Mouse (Mus musculus): Measurements from ENCODE around the gene Npb. TPM values are rescaled to one million over a fixed set of nuclear protein-coding genes. Genes with fewer than 3 reads are reported as not detected.

The Npb gene
- polyA plus RNA-seq (2015; fragmentation: Illumina TruSeq; extraction: RNeasy Lipid Tissue Mini Kit (QIAGEN cat#74804); ENCODE audit: low read depth, low replicate concordance): not detected

GRCm38 (mm10) chr11:120608241-120609034 is at the start of gene Npb:
Npb (plus strand) TSS chr11:120608477.

GRCm38 (mm10) chr11:120572752-120573584 is 35.3 kb upstream of the Npb start, which contains the start of gene P4hb:
P4hb (minus strand) TSS chr11:120573253.

DNA sequence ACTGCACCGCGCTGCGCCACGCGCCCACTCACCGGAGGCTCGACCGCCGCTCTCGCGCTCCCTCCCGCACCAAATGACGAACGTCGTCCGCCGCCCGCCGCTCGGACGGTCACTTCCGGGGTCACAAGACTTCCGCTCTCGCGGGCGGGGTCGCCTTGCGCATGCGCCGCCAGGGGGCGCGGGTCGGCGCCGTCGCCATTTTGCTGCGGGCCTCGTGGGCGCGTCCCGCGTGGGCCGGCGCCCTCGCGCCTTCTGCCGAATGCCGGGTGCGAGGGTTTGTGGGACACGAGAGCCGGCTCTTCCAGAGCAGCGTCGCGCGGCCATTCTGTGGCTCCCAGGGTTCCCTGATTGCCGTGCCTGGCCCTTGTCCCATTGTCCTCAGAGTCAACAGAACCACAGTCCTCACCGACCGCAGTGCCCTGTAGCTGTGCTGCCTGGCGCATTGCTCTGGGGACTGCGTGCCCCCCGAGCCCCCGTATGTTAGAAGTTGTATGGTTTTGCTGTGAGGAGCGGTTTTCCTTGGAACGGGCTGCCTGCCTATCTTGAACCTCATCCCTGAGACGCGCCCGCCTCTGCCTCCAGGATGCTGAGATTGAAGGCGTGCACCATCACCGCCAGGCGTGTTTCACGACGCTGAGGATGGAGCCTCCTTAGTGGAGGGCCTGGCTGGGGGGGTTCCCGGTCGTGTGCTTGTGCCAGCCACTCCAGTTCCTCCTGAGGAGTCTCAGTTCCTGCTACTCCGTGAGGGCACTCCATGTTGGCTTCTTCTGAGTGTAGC is 26.6 kb upstream of the Npb start, which contains the start of gene Arhgdia:
Arhgdia (minus strand) TSS at position 135 of the 778 bp plus-strand sequence.

DNA sequence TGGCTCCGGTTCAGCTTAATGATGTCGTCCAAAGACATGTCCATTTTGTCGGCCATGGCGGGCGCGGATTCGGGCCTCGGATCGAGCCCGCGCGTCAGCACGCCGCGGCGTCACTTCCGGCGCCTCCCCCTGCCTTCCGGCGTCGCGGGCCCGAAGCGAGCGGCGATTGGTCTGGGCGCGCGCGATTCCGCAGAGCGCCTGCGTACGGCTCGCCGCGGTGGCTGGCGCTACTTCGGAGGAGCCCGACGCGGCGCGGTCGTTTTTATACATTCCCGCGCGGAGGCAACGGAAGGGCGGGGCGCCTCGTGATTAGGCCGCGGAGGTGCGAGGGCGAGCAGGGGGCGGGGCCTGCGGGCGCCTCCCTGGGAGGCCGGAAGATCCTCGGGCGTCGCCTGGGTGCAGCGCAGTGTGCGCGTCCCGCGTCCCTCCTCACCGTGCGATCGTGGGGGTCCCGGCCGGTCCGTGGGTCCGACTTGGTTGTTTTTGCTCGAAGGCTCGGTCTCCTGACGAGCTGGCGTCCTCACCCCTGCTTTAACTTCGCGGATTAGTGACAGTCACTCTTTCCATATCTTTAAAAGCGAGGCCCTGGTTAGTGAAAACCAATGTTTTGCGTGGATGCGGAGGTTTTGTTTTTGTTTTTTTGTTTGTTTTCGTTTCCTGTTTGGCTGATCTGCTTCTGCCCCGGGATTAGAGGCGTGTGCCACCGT is 9.8 kb upstream of the Npb start, which contains the start of the genes Alyref and Anapc11:
Alyref (minus strand) TSS at position 83 of the 707 bp plus-strand sequence.
Anapc11 (plus strand) TSS at position 139 of the 707 bp plus-strand sequence.

DNA sequence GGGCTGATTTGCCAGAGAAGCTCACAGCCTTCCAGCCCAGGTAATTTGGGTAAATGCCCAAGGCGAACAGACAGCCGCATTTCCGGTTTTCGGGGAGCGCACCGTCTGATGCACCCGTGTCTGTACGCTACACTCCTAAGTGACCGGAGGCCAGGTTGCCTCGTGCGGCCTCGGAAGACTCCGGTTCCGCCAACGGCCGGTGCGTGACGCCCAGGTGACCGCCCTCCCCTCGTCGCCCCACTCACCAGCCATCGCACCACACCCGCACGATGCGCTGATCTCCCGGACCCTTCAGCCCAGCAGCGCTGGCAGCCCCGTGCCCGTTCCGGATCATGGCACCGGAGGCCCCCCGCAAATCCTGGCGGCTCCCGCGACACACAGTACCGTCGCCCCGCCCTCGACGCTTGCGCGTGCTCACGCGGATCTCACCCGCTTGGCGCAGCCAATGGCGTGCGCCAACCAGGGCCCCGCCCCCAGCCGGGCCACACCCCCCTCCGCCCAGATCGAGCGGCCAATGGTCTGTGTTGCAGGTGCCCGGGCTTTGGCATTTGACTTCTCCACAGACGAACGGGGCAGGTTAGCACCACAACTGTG is 9.3 kb downstream of the Npb start, which contains the start of gene Pcyt2:
Pcyt2 (minus strand) TSS at position 418 of the 594 bp plus-strand sequence.

GRCm38 (mm10) chr11:120625152-120625775 is 17.0 kb downstream of the Npb start, which contains the start of gene Sirt7:
Sirt7 (minus strand) TSS chr11:120625240.

DNA sequence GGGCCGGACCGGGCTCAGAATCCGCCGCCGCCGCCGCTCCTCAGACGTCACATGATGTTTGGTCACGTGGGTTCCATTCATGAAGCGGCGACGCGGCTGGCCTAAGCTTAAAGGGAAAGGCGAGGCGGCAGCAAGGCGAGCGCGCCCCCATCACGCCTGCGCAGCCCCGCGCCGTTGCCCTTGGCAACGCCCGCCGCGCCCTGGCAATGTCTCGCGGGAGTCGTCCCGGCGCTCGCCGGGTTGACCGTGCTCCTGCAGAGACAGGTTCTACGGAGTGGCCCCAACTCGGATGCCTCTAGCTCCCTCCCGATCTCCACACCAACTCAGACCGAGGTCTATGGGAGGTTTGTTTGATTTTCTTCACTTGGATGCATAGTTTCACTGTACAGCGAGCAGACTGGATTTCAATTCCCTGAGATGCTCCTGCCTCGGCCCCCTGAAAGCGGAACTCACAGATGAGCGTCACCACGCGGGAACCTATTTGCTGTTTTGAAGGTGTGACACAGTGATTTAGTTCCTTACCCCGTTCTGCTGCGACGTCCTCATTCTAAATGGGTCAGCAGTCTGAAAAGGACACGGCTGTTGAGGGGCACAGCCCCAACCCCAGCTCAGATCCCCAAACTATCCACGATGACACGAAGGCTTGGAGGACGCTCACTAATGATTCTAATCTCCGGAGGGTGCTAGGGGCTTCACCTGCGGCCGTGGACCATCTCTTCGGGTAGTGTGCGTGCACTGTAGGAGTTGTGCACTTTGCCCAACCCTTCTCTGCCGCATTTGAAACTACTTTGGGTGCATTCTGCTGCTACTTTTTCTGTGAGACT is 25.5 kb downstream of the Npb start, which contains the start of gene Mafg:
Mafg (minus strand) TSS at position 81 of the 824 bp plus-strand sequence.

DNA sequence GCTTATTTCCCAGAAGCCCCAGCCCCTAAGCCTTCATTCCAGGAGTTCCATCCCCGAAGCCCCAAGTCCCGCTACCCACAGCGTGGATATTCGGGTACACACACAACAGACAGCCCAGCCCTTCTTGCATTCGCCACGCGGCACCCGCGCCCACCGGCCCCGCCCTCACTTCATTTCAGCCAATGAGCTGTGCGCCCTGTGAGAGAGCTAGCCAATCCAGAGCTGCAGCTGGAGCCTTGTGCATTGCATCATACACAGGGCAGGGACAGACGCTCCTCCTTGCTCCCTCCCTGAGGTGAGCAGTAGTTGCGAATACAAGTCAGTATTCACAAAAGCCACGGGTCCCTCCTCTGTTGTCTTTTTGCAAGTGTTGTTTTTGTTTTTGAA is 35.3 kb downstream of the Npb start, which contains the start of gene Pycr1:
Pycr1 (minus strand) TSS at position 169 of the 387 bp plus-strand sequence.

GRCm38 (mm10) chr11:120648001-120648476 is 39.8 kb downstream of the Npb start, which contains the start of gene Myadml2:
Myadml2 (minus strand) TSS chr11:120648158.

Other genes starting within 250 kb of the Npb start
- not detected for gene Fscn2, start 246.9 kb upstream of the Npb start, polyA plus RNA-seq (2015; fragmentation: Illumina TruSeq; extraction: RNeasy Lipid Tissue Mini Kit (QIAGEN cat#74804); ENCODE audit: low read depth, low replicate concordance)
- 8.7 TPM for gene Faap100, start 229.7 kb upstream of the Npb start, polyA plus RNA-seq (2015; fragmentation: Illumina TruSeq; extraction: RNeasy Lipid Tissue Mini Kit (QIAGEN cat#74804); ENCODE audit: low read depth, low replicate concordance)
- gene Nploc4, start 170.8 kb upstream of the Npb start, polyA plus RNA-seq (2015; fragmentation: Illumina TruSeq; extraction: RNeasy Lipid Tissue Mini Kit (QIAGEN cat#74804); ENCODE audit: low read depth, low replicate concordance): 40.8 TPM
- not detected for gene Tspan10, start 165.8 kb upstream of the Npb start, polyA plus RNA-seq (2015; fragmentation: Illumina TruSeq; extraction: RNeasy Lipid Tissue Mini Kit (QIAGEN cat#74804); ENCODE audit: low read depth, low replicate concordance)
- not detected for gene Pde6g, start 155.0 kb upstream of the Npb start, polyA plus RNA-seq (2015; fragmentation: Illumina TruSeq; extraction: RNeasy Lipid Tissue Mini Kit (QIAGEN cat#74804); ENCODE audit: low read depth, low replicate concordance)
- gene Oxld1, start 150.4 kb upstream of the Npb start, polyA plus RNA-seq (2015; fragmentation: Illumina TruSeq; extraction: RNeasy Lipid Tissue Mini Kit (QIAGEN cat#74804); ENCODE audit: low read depth, low replicate concordance): 16.1 TPM
- gene Ccdc137, start 150.4 kb upstream of the Npb start, polyA plus RNA-seq (2015; fragmentation: Illumina TruSeq; extraction: RNeasy Lipid Tissue Mini Kit (QIAGEN cat#74804); ENCODE audit: low read depth, low replicate concordance): 28.0 TPM
- gene Arl16, start 140.9 kb upstream of the Npb start, polyA plus RNA-seq (2015; fragmentation: Illumina TruSeq; extraction: RNeasy Lipid Tissue Mini Kit (QIAGEN cat#74804); ENCODE audit: low read depth, low replicate concordance): 53.0 TPM
- 132 TPM for gene Mrpl12, start 123.9 kb upstream of the Npb start, polyA plus RNA-seq (2015; fragmentation: Illumina TruSeq; extraction: RNeasy Lipid Tissue Mini Kit (QIAGEN cat#74804); ENCODE audit: low read depth, low replicate concordance)
- gene Slc25a10, start 116.6 kb upstream of the Npb start, polyA plus RNA-seq (2015; fragmentation: Illumina TruSeq; extraction: RNeasy Lipid Tissue Mini Kit (QIAGEN cat#74804); ENCODE audit: low read depth, low replicate concordance): 16.9 TPM
- gene Gcgr, start 77.8 kb upstream of the Npb start, polyA plus RNA-seq (2015; fragmentation: Illumina TruSeq; extraction: RNeasy Lipid Tissue Mini Kit (QIAGEN cat#74804); ENCODE audit: low read depth, low replicate concordance): not detected
- 153 TPM for gene Mcrip1, start 58.8 kb upstream of the Npb start, polyA plus RNA-seq (2015; fragmentation: Illumina TruSeq; extraction: RNeasy Lipid Tissue Mini Kit (QIAGEN cat#74804); ENCODE audit: low read depth, low replicate concordance)
- gene Ppp1r27, start 57.3 kb upstream of the Npb start, polyA plus RNA-seq (2015; fragmentation: Illumina TruSeq; extraction: RNeasy Lipid Tissue Mini Kit (QIAGEN cat#74804); ENCODE audit: low read depth, low replicate concordance): not detected
- gene P4hb, start 35.2 kb upstream of the Npb start, polyA plus RNA-seq (2015; fragmentation: Illumina TruSeq; extraction: RNeasy Lipid Tissue Mini Kit (QIAGEN cat#74804); ENCODE audit: low read depth, low replicate concordance): 124 TPM
- 289 TPM for gene Arhgdia, start 26.9 kb upstream of the Npb start, polyA plus RNA-seq (2015; fragmentation: Illumina TruSeq; extraction: RNeasy Lipid Tissue Mini Kit (QIAGEN cat#74804); ENCODE audit: low read depth, low replicate concordance)
- gene Alyref, start 10.1 kb upstream of the Npb start, polyA plus RNA-seq (2015; fragmentation: Illumina TruSeq; extraction: RNeasy Lipid Tissue Mini Kit (QIAGEN cat#74804); ENCODE audit: low read depth, low replicate concordance): 25.6 TPM
- 98.4 TPM for gene Anapc11, start 10.1 kb upstream of the Npb start, polyA plus RNA-seq (2015; fragmentation: Illumina TruSeq; extraction: RNeasy Lipid Tissue Mini Kit (QIAGEN cat#74804); ENCODE audit: low read depth, low replicate concordance)
- gene Pcyt2, start 9.5 kb downstream of the Npb start, polyA plus RNA-seq (2015; fragmentation: Illumina TruSeq; extraction: RNeasy Lipid Tissue Mini Kit (QIAGEN cat#74804); ENCODE audit: low read depth, low replicate concordance): 141 TPM
- 53.0 TPM for gene Sirt7, start 16.8 kb downstream of the Npb start, polyA plus RNA-seq (2015; fragmentation: Illumina TruSeq; extraction: RNeasy Lipid Tissue Mini Kit (QIAGEN cat#74804); ENCODE audit: low read depth, low replicate concordance)
- gene Mafg, start 25.1 kb downstream of the Npb start, polyA plus RNA-seq (2015; fragmentation: Illumina TruSeq; extraction: RNeasy Lipid Tissue Mini Kit (QIAGEN cat#74804); ENCODE audit: low read depth, low replicate concordance): 55.3 TPM
- gene Pycr1, start 35.3 kb downstream of the Npb start, polyA plus RNA-seq (2015; fragmentation: Illumina TruSeq; extraction: RNeasy Lipid Tissue Mini Kit (QIAGEN cat#74804); ENCODE audit: low read depth, low replicate concordance): 4.5 TPM
- 7.1 TPM for gene Myadml2, start 39.7 kb downstream of the Npb start, polyA plus RNA-seq (2015; fragmentation: Illumina TruSeq; extraction: RNeasy Lipid Tissue Mini Kit (QIAGEN cat#74804); ENCODE audit: low read depth, low replicate concordance)
- gene Notum, start 52.7 kb downstream of the Npb start, polyA plus RNA-seq (2015; fragmentation: Illumina TruSeq; extraction: RNeasy Lipid Tissue Mini Kit (QIAGEN cat#74804); ENCODE audit: low read depth, low replicate concordance): 3.2 TPM
- gene Aspscr1, start 64.5 kb downstream of the Npb start, polyA plus RNA-seq (2015; fragmentation: Illumina TruSeq; extraction: RNeasy Lipid Tissue Mini Kit (QIAGEN cat#74804); ENCODE audit: low read depth, low replicate concordance): 41.6 TPM
- 31.9 TPM for gene Cenpx, start 105.3 kb downstream of the Npb start, polyA plus RNA-seq (2015; fragmentation: Illumina TruSeq; extraction: RNeasy Lipid Tissue Mini Kit (QIAGEN cat#74804); ENCODE audit: low read depth, low replicate concordance)
- 51.5 TPM for gene Lrrc45, start 105.4 kb downstream of the Npb start, polyA plus RNA-seq (2015; fragmentation: Illumina TruSeq; extraction: RNeasy Lipid Tissue Mini Kit (QIAGEN cat#74804); ENCODE audit: low read depth, low replicate concordance)
- 64.3 TPM for gene Rac3, start 113.0 kb downstream of the Npb start, polyA plus RNA-seq (2015; fragmentation: Illumina TruSeq; extraction: RNeasy Lipid Tissue Mini Kit (QIAGEN cat#74804); ENCODE audit: low read depth, low replicate concordance)
- 17.3 TPM for gene Dcxr, start 118.8 kb downstream of the Npb start, polyA plus RNA-seq (2015; fragmentation: Illumina TruSeq; extraction: RNeasy Lipid Tissue Mini Kit (QIAGEN cat#74804); ENCODE audit: low read depth, low replicate concordance)
- 1.8 TPM for gene Cbr2, start 123.6 kb downstream of the Npb start, polyA plus RNA-seq (2015; fragmentation: Illumina TruSeq; extraction: RNeasy Lipid Tissue Mini Kit (QIAGEN cat#74804); ENCODE audit: low read depth, low replicate concordance)
- gene Hmga1b, start 154.3 kb downstream of the Npb start, polyA plus RNA-seq (2015; fragmentation: Illumina TruSeq; extraction: RNeasy Lipid Tissue Mini Kit (QIAGEN cat#74804); ENCODE audit: low read depth, low replicate concordance): 97.6 TPM
- gene Rfng, start 175.7 kb downstream of the Npb start, polyA plus RNA-seq (2015; fragmentation: Illumina TruSeq; extraction: RNeasy Lipid Tissue Mini Kit (QIAGEN cat#74804); ENCODE audit: low read depth, low replicate concordance): 64.7 TPM
- 181 TPM for gene Gps1, start 175.8 kb downstream of the Npb start, polyA plus RNA-seq (2015; fragmentation: Illumina TruSeq; extraction: RNeasy Lipid Tissue Mini Kit (QIAGEN cat#74804); ENCODE audit: low read depth, low replicate concordance)
- gene Dus1l, start 187.9 kb downstream of the Npb start, polyA plus RNA-seq (2015; fragmentation: Illumina TruSeq; extraction: RNeasy Lipid Tissue Mini Kit (QIAGEN cat#74804); ENCODE audit: low read depth, low replicate concordance): 41.4 TPM
- 128 TPM for gene Fasn, start 216.1 kb downstream of the Npb start, polyA plus RNA-seq (2015; fragmentation: Illumina TruSeq; extraction: RNeasy Lipid Tissue Mini Kit (QIAGEN cat#74804); ENCODE audit: low read depth, low replicate concordance)